Mouse (Mus musculus) mature B cell (primary cell): ENCODE data around the gene Mrpl37.

Experiments used
- in situ Hi-C: fragments of 300-500 bp; cut with MboI; formaldehyde crosslinking; loops from 2 replicates; pipeline ENCODE4 v1.14.3; 2019

Mrpl37 gene

GRCm38 (mm10) chr4:107019027-107019426, 47.6 kb downstream of the Mrpl37 start:
- in situ Hi-C loops: no loop called here

DNA sequence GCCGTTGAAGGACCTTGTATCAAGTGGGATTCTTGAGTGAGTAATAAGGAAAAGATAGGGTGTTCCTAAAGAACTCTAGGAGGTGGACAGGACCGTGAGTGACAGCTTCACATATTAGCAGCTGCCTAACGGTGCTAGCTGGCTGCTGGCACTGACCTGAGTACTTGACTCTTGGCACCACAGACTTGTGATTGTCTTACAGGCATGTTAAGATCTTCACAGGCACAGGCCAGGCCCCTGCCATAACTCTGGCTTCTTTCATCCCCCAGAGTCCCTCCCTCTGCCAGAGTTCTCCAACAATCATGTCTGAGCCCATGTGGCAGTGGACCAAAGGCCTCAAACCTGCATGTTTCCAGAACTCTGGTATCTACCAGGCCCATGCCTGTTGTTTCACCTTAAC, 48.1 kb downstream of the Mrpl37 start:
- in situ Hi-C loops: no loop called here

GRCm38 (mm10) chr4:107017257-107017656, 49.4 kb downstream of the Mrpl37 start:
- in situ Hi-C loops: no loop called here

- in situ Hi-C loops: no loop called here
These were observed 50.6 kb downstream of the Mrpl37 start for GRCm38 (mm10) chr4:107015971-107016511.

DNA sequence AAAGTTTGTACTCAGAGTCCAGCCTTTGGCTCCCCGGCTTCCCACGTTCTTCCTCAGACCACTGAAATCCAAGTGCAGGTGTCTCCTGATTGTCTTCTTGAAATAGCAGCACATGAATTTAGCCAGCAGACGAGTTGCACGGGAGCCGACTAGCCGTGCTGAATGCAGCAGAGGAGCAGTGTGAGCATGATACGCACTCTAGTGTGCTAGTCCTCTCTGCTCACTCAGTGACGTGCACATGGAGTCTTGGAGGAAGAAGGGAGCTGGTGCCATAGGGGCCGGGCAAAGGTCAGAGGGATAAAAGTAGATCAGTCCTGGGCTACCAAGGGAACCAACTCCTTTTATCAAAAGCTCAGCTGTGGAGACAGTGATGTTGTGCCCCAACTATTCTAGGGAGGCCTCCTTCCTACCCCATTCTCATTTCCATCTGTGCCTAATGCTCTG, 52.8 kb downstream of the Mrpl37 start:
- in situ Hi-C loops: no loop called here

DNA sequence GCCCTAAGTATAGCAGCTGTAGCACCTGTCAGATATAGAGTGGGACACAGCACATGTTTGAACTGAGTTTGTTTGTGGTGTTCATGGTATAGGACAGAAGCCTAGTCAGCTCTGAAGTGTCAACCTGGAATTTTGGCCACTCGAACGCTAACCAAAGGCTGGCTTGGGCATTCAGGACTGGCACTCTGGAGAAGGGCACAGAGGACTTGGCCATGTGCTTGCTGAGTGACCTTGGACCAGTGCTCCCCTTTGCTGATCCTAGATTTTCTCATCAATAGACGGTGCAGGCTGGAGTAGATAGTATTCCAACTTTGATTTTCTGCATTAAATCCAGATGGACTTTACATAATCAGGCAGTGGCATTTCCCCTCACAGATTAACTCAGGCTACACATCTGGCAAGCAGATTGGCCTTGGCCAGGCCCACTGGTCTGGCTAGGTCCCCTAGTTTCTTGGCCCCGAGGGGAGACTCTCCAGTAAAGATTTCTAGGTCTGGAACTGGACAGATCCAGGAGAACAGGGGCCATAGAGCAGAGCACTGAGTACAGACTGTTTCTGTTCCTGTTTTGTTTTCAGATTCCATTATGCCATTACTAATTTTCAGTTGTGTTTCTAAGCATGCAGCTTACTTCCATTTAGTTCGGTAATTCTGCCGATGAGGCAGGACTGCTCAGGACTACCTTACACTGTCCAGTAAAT, 53.4 kb downstream of the Mrpl37 start:
- in situ Hi-C loops: no loop called here

DNA sequence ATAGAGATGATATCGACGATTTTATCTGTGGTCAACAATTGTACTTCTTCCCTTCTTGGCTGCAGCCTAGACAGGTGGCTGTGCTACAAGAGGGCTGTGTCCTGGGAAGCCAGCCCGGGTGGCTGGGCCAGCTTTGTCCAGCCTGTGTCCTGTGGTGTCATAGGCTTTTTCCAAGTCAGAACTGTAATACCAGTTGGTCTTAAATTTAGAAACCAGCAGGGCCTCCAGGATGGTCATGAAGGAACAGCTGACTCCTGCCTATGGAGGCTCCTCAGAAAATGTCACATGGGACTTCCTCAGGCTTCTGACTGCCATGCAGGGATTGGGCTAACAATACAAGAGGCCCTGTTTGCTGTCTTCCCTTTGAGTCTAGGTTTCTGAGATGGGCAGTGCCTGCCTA, 54.1 kb downstream of the Mrpl37 start:
- in situ Hi-C loops: no loop called here

DNA sequence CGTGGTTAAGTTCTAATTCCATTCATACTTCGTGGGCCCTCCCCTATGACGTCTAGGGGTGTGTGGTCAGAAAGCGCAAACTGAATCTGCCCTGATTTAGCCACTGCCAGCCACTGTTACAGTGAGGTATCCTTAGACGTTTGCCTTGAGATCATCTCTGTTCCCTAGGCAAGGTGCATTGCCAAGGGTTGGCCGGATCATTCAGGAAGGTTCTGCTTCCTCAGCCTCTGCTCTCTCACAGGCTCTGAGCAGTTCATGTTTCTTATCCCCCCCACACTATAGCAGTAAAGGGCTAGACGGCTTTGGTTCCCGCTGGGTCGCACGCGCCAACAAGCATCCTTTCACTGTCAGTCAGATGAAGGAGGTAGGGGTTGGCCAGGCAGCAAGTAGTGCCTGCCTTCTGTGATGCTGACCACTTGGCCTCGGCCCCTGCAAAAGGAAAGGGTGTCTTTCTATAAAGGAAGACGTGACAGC, 54.6 kb downstream of the Mrpl37 start:
- in situ Hi-C loops: no loop called here

- in situ Hi-C loops: no loop called here
These were observed 55.2 kb downstream of the Mrpl37 start for GRCm38 (mm10) chr4:107011325-107012004.

GRCm38 (mm10) chr4:107009548-107009947, 57.1 kb downstream of the Mrpl37 start:
- in situ Hi-C loops: no loop called here

GRCm38 (mm10) chr4:107008161-107008560, 58.5 kb downstream of the Mrpl37 start:
- in situ Hi-C loops: no loop called here

DNA sequence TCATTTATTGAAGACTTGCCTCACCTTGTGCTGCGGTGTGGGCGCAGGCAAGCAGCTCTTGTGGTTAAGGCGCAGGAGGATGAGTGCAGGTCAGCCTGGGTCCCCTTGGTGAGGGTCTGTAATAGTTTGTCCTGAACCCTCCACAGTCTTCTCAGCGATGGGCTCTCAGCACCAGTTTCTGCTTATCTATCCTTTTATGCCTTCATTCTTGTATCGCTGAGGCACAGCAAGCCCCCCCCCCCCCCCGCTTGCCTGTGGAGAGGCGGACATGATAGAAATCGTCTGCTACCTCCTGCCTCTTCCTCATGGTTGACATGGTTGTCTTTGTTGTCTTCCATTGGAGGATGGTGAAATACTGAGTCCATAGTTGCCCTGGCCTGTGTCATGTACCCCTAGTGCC, 59.3 kb downstream of the Mrpl37 start:
- in situ Hi-C loops: no loop called here

DNA sequence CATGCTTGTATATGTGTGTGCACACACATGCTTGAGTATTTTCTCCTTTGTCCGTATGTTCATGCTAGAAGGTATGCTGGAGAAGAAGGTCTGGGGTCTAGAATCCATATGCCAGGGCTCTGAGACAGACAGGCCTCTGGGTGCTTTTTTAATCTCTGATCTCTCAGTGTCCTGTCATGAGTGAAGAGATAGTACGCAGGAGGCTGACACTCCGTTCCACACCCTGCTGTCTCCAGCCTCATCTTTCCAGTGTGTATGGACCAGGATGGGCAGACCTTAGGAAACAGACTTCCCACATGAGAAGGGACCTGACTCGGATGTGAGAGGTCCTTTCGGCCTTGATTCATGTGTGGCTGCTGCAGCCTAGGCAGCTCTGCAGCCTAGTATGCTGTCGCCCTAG, 59.9 kb downstream of the Mrpl37 start:
- in situ Hi-C loops: no loop called here

- in situ Hi-C loops: no loop called here
These were observed 60.4 kb downstream of the Mrpl37 start for GRCm38 (mm10) chr4:107006229-107006628.
